Mouse (Mus musculus): ENCODE measurements around the gene Cdkal1. TPM values are rescaled to one million over a fixed set of nuclear protein-coding genes. Genes with fewer than 3 reads are reported as not detected.

Gene Cdkal1
- polyA plus RNA-seq, 2 experiments, result 2.0 to 7.7 TPM

GRCm38 (mm10) chr13:29234442-29234841 is 621.0 kb downstream of the Cdkal1 start:
- no peak for ATAC-seq (ENCODE audit: insufficient read depth)
- no peak for DNase-seq (ENCODE audit: low read depth in 3 of 3, low spot score in 3 of 3)
- H3K9me3 ChIP-seq (ENCODE audit: control insufficient read depth, low read length), result no peaks in the 10 kb centered on the region
- H3K4me2 ChIP-seq (ENCODE audit: low read depth), result no peak overlapping the region
- 56% methylated on average over 4 of the region's 4 CpGs for WGBS (ENCODE audit: insufficient replicate concordance)
- H3K27ac ChIP-seq, result no peak overlapping the region
- no peaks in the 10 kb centered on the region for H3K4me1 ChIP-seq (replicated peaks; ENCODE audit: control insufficient read depth in 2 of 2, insufficient read depth in 2 of 2, low read length in 1 of 2)
- no peak for TF ChIP-seq CTCF (IDR thresholded peaks at IDR 0.05; ENCODE audit: low read depth)
- H3K9ac ChIP-seq (replicated peaks), result no peak overlapping the region
- H3K4me3 ChIP-seq (ENCODE audit: insufficient read depth in 1 of 2, low read depth in 2 of 2, low read length in 2 of 2), result no peak overlapping the region
- H3K27me3 ChIP-seq (ENCODE audit: control insufficient read depth, insufficient read depth, low read length), result no peaks in the 10 kb centered on the region
- H3K36me3 ChIP-seq (replicated peaks; ENCODE audit: control insufficient read depth, insufficient read depth, low read depth), result no peaks in the 10 kb centered on the region

DNA sequence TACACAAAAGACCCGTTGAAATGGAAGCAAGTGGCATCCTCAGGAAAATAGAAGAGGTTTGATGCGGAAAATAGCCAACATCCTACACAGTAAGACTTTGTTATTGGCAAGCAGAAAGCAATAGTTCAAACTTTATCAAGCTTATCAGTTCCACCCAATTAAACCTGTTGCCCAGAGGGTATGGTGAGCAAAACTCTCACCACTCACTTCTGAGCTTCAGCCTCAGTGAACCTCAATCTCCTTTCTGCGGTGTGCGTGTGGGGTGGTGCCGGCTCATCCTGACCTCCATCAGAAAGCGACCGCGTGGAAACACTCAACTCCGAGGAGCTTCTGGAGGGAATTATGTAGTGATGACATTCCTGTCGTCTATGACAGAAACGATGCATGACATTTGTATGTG is 621.5 kb downstream of the Cdkal1 start:
- Histone ChIP-seq H3K27me3 (ENCODE audit: control insufficient read depth, insufficient read depth, low read length) (no peaks in the 10 kb centered on the region), H3K9me3 (ENCODE audit: control insufficient read depth, low read length) (no peaks in the 10 kb centered on the region), H3K4me2 (ENCODE audit: low read depth) (no peak overlapping the region), H3K4me3 (ENCODE audit: insufficient read depth in 1 of 2, low read depth in 2 of 2, low read length in 2 of 2) (no peak overlapping the region), H3K4me1 (replicated peaks; ENCODE audit: control insufficient read depth in 2 of 2, insufficient read depth in 2 of 2, low read length in 1 of 2) (no peaks in the 10 kb centered on the region), H3K27ac (no peak overlapping the region), H3K9ac (replicated peaks) (no peak overlapping the region), H3K36me3 (replicated peaks; ENCODE audit: control insufficient read depth, insufficient read depth, low read depth) (no peaks in the 10 kb centered on the region)
- DNase-seq (ENCODE audit: low read depth in 3 of 3, low spot score in 3 of 3) (no peak), ATAC-seq (ENCODE audit: insufficient read depth) (no peak)
- 85% methylated on average over 11 of the region's 11 CpGs for WGBS (ENCODE audit: insufficient replicate concordance)
- TF ChIP-seq CTCF (IDR thresholded peaks at IDR 0.05; ENCODE audit: low read depth), result no peak
- TF ChIP-seq EP300 (IDR thresholded peaks at IDR 0.05; ENCODE audit: low read depth), result no peak

DNA sequence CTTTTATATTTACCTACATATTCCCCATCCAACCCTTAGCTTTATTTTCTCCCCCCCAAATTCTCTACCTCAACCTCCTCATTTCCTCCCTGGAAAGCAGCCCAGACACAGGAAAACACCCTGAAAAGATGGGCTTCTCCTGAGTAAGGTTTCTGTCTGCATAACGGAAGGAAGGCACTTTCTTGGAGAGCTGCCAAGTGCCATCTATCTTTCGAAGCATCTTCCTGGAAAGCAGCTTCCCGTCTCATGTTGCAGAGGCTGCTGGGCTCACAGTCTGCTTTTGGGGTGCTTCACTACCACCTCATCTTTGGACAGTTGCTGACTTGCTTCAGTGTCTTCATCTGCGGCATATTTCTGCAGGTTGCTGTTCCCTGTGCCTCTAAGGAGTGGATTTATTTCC is 622.8 kb downstream of the Cdkal1 start:
- DNase-seq (ENCODE audit: low read depth in 3 of 3, low spot score in 3 of 3), result no peak

DNA sequence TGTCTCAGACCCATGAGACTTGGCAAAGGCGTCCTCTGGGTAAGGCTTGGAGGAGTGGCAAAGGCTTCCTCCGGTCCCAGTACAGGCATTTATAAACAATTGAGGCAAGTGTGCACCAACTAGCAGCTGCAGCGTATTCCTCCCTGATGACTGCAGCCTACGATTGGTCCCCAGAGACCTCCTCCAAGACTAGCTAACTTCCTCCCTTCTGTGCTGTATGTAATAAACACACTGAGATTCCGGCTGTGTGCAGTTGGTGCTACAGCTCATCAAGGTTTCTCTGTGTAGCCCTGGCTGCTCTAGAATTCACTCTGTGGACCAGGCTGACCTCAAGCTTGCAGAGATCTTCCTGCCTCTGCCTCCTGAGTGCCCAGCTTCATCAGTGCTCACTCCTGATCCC is 630.7 kb downstream of the Cdkal1 start:
- H3K9me3 ChIP-seq (ENCODE audit: control insufficient read depth, low read length), result no peaks in the 10 kb centered on the region
- no peak overlapping the region for H3K9ac ChIP-seq (replicated peaks)
- TF ChIP-seq CTCF (IDR thresholded peaks at IDR 0.05; ENCODE audit: low read depth) (no peak), EP300 (IDR thresholded peaks at IDR 0.05; ENCODE audit: low read depth) (no peak)
- ATAC-seq (ENCODE audit: insufficient read depth), result no peak
- H3K4me2 ChIP-seq (ENCODE audit: low read depth), result no peak overlapping the region
- 64% methylated on average over 5 of the region's 5 CpGs for WGBS (ENCODE audit: insufficient replicate concordance)
- no peak for DNase-seq (ENCODE audit: low read depth in 3 of 3, low spot score in 3 of 3)
- H3K27me3 ChIP-seq (ENCODE audit: control insufficient read depth, insufficient read depth, low read length), result no peaks in the 10 kb centered on the region
- no peaks in the 10 kb centered on the region for H3K4me1 ChIP-seq (replicated peaks; ENCODE audit: control insufficient read depth in 2 of 2, insufficient read depth in 2 of 2, low read length in 1 of 2)
- no peak overlapping the region for H3K27ac ChIP-seq
- no peaks in the 10 kb centered on the region for H3K36me3 ChIP-seq (replicated peaks; ENCODE audit: control insufficient read depth, insufficient read depth, low read depth)
- H3K4me3 ChIP-seq (ENCODE audit: insufficient read depth in 1 of 2, low read depth in 2 of 2, low read length in 2 of 2), result no peak overlapping the region

More for the DNA sequence above, 622.8 kb downstream of the Cdkal1 start:
- Histone ChIP-seq H3K4me3 (ENCODE audit: insufficient read depth in 1 of 2, low read depth in 2 of 2, low read length in 2 of 2) (no peak overlapping the region), H3K36me3 (replicated peaks; ENCODE audit: control insufficient read depth, insufficient read depth, low read depth) (no peaks in the 10 kb centered on the region), H3K9me3 (ENCODE audit: control insufficient read depth, low read length) (no peaks in the 10 kb centered on the region), H3K4me2 (ENCODE audit: low read depth) (no peak overlapping the region), H3K27me3 (ENCODE audit: control insufficient read depth, insufficient read depth, low read length) (no peaks in the 10 kb centered on the region), H3K27ac (no peak overlapping the region), H3K9ac (replicated peaks) (no peak overlapping the region), H3K4me1 (replicated peaks; ENCODE audit: control insufficient read depth in 2 of 2, insufficient read depth in 2 of 2, low read length in 1 of 2) (no peaks in the 10 kb centered on the region)
- no peak for ATAC-seq (ENCODE audit: insufficient read depth)
- 42% methylated on average over 4 of the region's 4 CpGs for WGBS (ENCODE audit: insufficient replicate concordance)
- TF ChIP-seq CTCF (IDR thresholded peaks at IDR 0.05; ENCODE audit: low read depth) (no peak), EP300 (IDR thresholded peaks at IDR 0.05; ENCODE audit: low read depth) (no peak)

- H3K36me3 ChIP-seq (replicated peaks; ENCODE audit: control insufficient read depth, insufficient read depth, low read depth), result no peaks in the 10 kb centered on the region
- no peaks in the 10 kb centered on the region for H3K27me3 ChIP-seq (ENCODE audit: control insufficient read depth, insufficient read depth, low read length)
- no peak overlapping the region for H3K9ac ChIP-seq (replicated peaks)
- 48% methylated on average over 10 of the region's 10 CpGs for WGBS (ENCODE audit: insufficient replicate concordance)
- TF ChIP-seq EP300 (IDR thresholded peaks at IDR 0.05; ENCODE audit: low read depth), result no peak
- no peak for TF ChIP-seq CTCF (IDR thresholded peaks at IDR 0.05; ENCODE audit: low read depth)
- DNase-seq (ENCODE audit: low read depth in 3 of 3, low spot score in 3 of 3), result no peak
- H3K4me3 ChIP-seq (ENCODE audit: insufficient read depth in 1 of 2, low read depth in 2 of 2, low read length in 2 of 2), result no peak overlapping the region
- H3K4me1 ChIP-seq (replicated peaks; ENCODE audit: control insufficient read depth in 2 of 2, insufficient read depth in 2 of 2, low read length in 1 of 2), result no peaks in the 10 kb centered on the region
- no peak overlapping the region for H3K27ac ChIP-seq
- H3K4me2 ChIP-seq (ENCODE audit: low read depth), result no peak overlapping the region
- no peak for ATAC-seq (ENCODE audit: insufficient read depth)
- no peaks in the 10 kb centered on the region for H3K9me3 ChIP-seq (ENCODE audit: control insufficient read depth, low read length)
Observed at GRCm38 (mm10) chr13:29222261-29222838, 633.1 kb downstream of the Cdkal1 start.

All from liver, embryonic 14.5 days (tissue).